Mouse (Mus musculus): ENCODE measurements around the gene Ube2ql1. TPM values are rescaled to one million over a fixed set of nuclear protein-coding genes. Genes with fewer than 3 reads are reported as not detected.
A peak's percentile ranks its signal among the peaks of the same experiment; 100 is the strongest.

Gene Ube2ql1
- polyA plus RNA-seq, 1 experiment from 2014 or later, result 0.16 TPM

GRCm38 (mm10) chr13:69748756-69749155 is 9.1 kb upstream of the Ube2ql1 start:
- no peaks in the 10 kb centered on the region for H3K4me1 ChIP-seq (replicated peaks)
- no peak overlapping the region for H3K27ac ChIP-seq (replicated peaks)
- 63% methylated on average over 4 of the region's 4 CpGs for WGBS (ENCODE audit: insufficient replicate concordance)
- no peaks in the 10 kb centered on the region for H3K27me3 ChIP-seq
- no peak overlapping the region for H3K4me3 ChIP-seq (replicated peaks)
- no peak overlapping the region for H3K4me2 ChIP-seq
- H3K9ac ChIP-seq, result no peak overlapping the region
- H3K36me3 ChIP-seq (replicated peaks), result no peaks in the 10 kb centered on the region
- ATAC-seq (ENCODE audit: insufficient read depth), result no peak
- H3K9me3 ChIP-seq (replicated peaks), result no peaks in the 10 kb centered on the region

- Histone ChIP-seq H3K36me3 (replicated peaks) (no peaks in the 10 kb centered on the region), H3K27ac (replicated peaks) (no peak overlapping the region), H3K9me3 (replicated peaks) (no peaks in the 10 kb centered on the region), H3K4me3 (replicated peaks) (peak overlapping the region; percentile 51; the same call in 1 of the 2 replicates), H3K9ac (no peak overlapping the region), H3K27me3 (peaks cover 69% of the 10 kb centered on the region), H3K4me1 (replicated peaks) (no peaks in the 10 kb centered on the region), H3K4me2 (peak overlapping the region; percentile 68)
- no peak for ATAC-seq (ENCODE audit: insufficient read depth)
- WGBS (ENCODE audit: insufficient replicate concordance), result 5% methylated on average over 29 of the region's 29 CpGs
These were observed 919 bp upstream of the Ube2ql1 start for GRCm38 (mm10) chr13:69740331-69741285.

GRCm38 (mm10) chr13:69739091-69739758 is 464 bp downstream of the Ube2ql1 start:
- under 1% methylated on average over 78 of the region's 78 CpGs for WGBS (ENCODE audit: insufficient replicate concordance)
- no peaks in the 10 kb centered on the region for H3K4me1 ChIP-seq (replicated peaks)
- no peaks in the 10 kb centered on the region for H3K36me3 ChIP-seq (replicated peaks)
- peaks cover 76% of the 10 kb centered on the region for H3K27me3 ChIP-seq
- H3K4me2 ChIP-seq, result peak overlapping the region; percentile 68
- peak; percentile 38 for ATAC-seq (ENCODE audit: insufficient read depth)
- no peak overlapping the region for H3K9ac ChIP-seq
- H3K4me3 ChIP-seq (replicated peaks), result peak overlapping the region; percentile 51
- no peaks in the 10 kb centered on the region for H3K9me3 ChIP-seq (replicated peaks)
- no peak overlapping the region for H3K27ac ChIP-seq (replicated peaks)

GRCm38 (mm10) chr13:69738461-69738971 is 1.2 kb downstream of the Ube2ql1 start:
- no peaks in the 10 kb centered on the region for H3K9me3 ChIP-seq (replicated peaks)
- H3K36me3 ChIP-seq (replicated peaks), result no peaks in the 10 kb centered on the region
- no peak overlapping the region for H3K9ac ChIP-seq
- peak overlapping the region; percentile 68 for H3K4me2 ChIP-seq
- no peak for ATAC-seq (ENCODE audit: insufficient read depth)
- H3K27me3 ChIP-seq, result peaks cover 76% of the 10 kb centered on the region
- H3K4me1 ChIP-seq (replicated peaks), result no peaks in the 10 kb centered on the region
- no peak overlapping the region for H3K27ac ChIP-seq (replicated peaks)
- peak overlapping the region; percentile 51 for H3K4me3 ChIP-seq (replicated peaks)
- WGBS (ENCODE audit: insufficient replicate concordance), result 3% methylated on average over 37 of the region's 40 CpGs

GRCm38 (mm10) chr13:69737444-69738185 is 2.1 kb downstream of the Ube2ql1 start:
- Histone ChIP-seq H3K4me1 (replicated peaks) (no peaks in the 10 kb centered on the region), H3K9me3 (replicated peaks) (no peaks in the 10 kb centered on the region), H3K27ac (replicated peaks) (no peak overlapping the region), H3K36me3 (replicated peaks) (no peaks in the 10 kb centered on the region), H3K4me3 (replicated peaks) (no peak overlapping the region; the same call in 1 of the 2 replicates), H3K27me3 (peaks cover 76% of the 10 kb centered on the region), H3K4me2 (peak overlapping the region; percentile 68), H3K9ac (no peak overlapping the region)
- 7% methylated on average over 13 of the region's 19 CpGs for WGBS (ENCODE audit: insufficient replicate concordance)
- ATAC-seq (ENCODE audit: insufficient read depth), result no peak

- no peak overlapping the region for H3K27ac ChIP-seq (replicated peaks)
- peaks cover 27% of the 10 kb centered on the region for H3K27me3 ChIP-seq
- H3K36me3 ChIP-seq (replicated peaks), result no peaks in the 10 kb centered on the region
- no peaks in the 10 kb centered on the region for H3K9me3 ChIP-seq (replicated peaks)
- ATAC-seq (ENCODE audit: insufficient read depth), result no peak
- H3K4me3 ChIP-seq (replicated peaks), result no peak overlapping the region
- WGBS (ENCODE audit: insufficient replicate concordance), result 71% methylated on average over 6 of the region's 6 CpGs
- no peaks in the 10 kb centered on the region for H3K4me1 ChIP-seq (replicated peaks)
- no peak overlapping the region for H3K9ac ChIP-seq
- no peak overlapping the region for H3K4me2 ChIP-seq
These were observed 7.1 kb downstream of the Ube2ql1 start for GRCm38 (mm10) chr13:69732636-69733035.

- Histone ChIP-seq H3K27ac (replicated peaks) (no peak overlapping the region), H3K4me2 (no peak overlapping the region), H3K9me3 (replicated peaks) (no peaks in the 10 kb centered on the region), H3K4me1 (replicated peaks) (no peaks in the 10 kb centered on the region), H3K9ac (no peak overlapping the region), H3K4me3 (replicated peaks) (no peak overlapping the region), H3K27me3 (no peaks in the 10 kb centered on the region), H3K36me3 (replicated peaks) (no peaks in the 10 kb centered on the region)
- no peak for ATAC-seq (ENCODE audit: insufficient read depth)
- 71% methylated on average over 3 of the region's 3 CpGs for WGBS (ENCODE audit: insufficient replicate concordance)
These were observed 14.3 kb downstream of the Ube2ql1 start for GRCm38 (mm10) chr13:69725376-69725775.

- Histone ChIP-seq H3K36me3 (replicated peaks) (no peaks in the 10 kb centered on the region), H3K27me3 (no peaks in the 10 kb centered on the region), H3K4me3 (replicated peaks) (no peak overlapping the region), H3K9ac (no peak overlapping the region), H3K9me3 (replicated peaks) (no peaks in the 10 kb centered on the region), H3K4me2 (no peak overlapping the region), H3K4me1 (replicated peaks) (no peaks in the 10 kb centered on the region), H3K27ac (replicated peaks) (no peak overlapping the region)
- no peak for ATAC-seq (ENCODE audit: insufficient read depth)
- 20% methylated on average over 6 of the region's 6 CpGs for WGBS (ENCODE audit: insufficient replicate concordance)
These were observed 18.5 kb downstream of the Ube2ql1 start for GRCm38 (mm10) chr13:69721141-69721540.

- 13% methylated on average over 11 of the region's 11 CpGs for whole genome bisulfite sequencing (ENCODE audit: insufficient replicate concordance)
- Histone ChIP-seq H3K4me3 (replicated peaks) (no peak overlapping the region), H3K4me1 (replicated peaks) (no peaks in the 10 kb centered on the region), H3K9ac (no peak overlapping the region), H3K27ac (replicated peaks) (no peak overlapping the region), H3K36me3 (replicated peaks) (no peaks in the 10 kb centered on the region), H3K27me3 (no peaks in the 10 kb centered on the region), H3K9me3 (replicated peaks) (no peaks in the 10 kb centered on the region), H3K4me2 (no peak overlapping the region)
- ATAC-seq (ENCODE audit: insufficient read depth), result no peak
These were observed 21.7 kb downstream of the Ube2ql1 start for GRCm38 (mm10) chr13:69717860-69718598.

GRCm38 (mm10) chr13:69708236-69708635 is 31.5 kb downstream of the Ube2ql1 start:
- no peak overlapping the region for H3K27ac ChIP-seq (replicated peaks)
- H3K9ac ChIP-seq, result no peak overlapping the region
- no peaks in the 10 kb centered on the region for H3K27me3 ChIP-seq
- no peak for ATAC-seq (ENCODE audit: insufficient read depth)
- H3K4me3 ChIP-seq (replicated peaks), result no peak overlapping the region
- no peak overlapping the region for H3K4me2 ChIP-seq
- no peaks in the 10 kb centered on the region for H3K36me3 ChIP-seq (replicated peaks)
- no peaks in the 10 kb centered on the region; the same call in 1 of the 2 replicates for H3K4me1 ChIP-seq (replicated peaks)
- 72% methylated on average over 7 of the region's 7 CpGs for WGBS (ENCODE audit: insufficient replicate concordance)
- H3K9me3 ChIP-seq (replicated peaks), result no peaks in the 10 kb centered on the region

All from liver, embryonic 15.5 days (tissue).